Comparison of ENCODE assay signal across 34 mouse cellular contexts in genomic region chr17:5129606-5130005, GRCm38 (mm10).
"Had no signal": no experiment of that assay in that cellular context is flagged by ENCODE, and none has a peak within 500 bp of the region (broad histone marks: within the 10 kb centered on the region; RNA-seq: fewer than 3 reads in every experiment).

No protein-coding gene starts in this region.

- DNase-seq: heart, postnatal 10 days; heart, postnatal 14 days; heart, postnatal 36 days; heart, postnatal 4 days; kidney, adult 11 months; kidney, adult 18-20 months; kidney, adult 2 months; kidney, adult 8-10 months; kidney, adult 9 months; kidney, postnatal 10 days; kidney, postnatal 14 days; kidney, postnatal 25 days; kidney, postnatal 36 days; layer of hippocampus, adult 9-11 months; layer of hippocampus, postnatal 36 days had no signal

- H3K4me3 ChIP-seq: heart, embryonic 10.5 days; heart, embryonic 12.5 days; heart, embryonic 13.5 days; heart, embryonic 15.5 days; hindbrain, embryonic 10.5 days; hindbrain, embryonic 12.5 days; hindbrain, embryonic 13.5 days; hindbrain, embryonic 15.5 days; intestine, embryonic 15.5 days; kidney, embryonic 15.5 days; layer of hippocampus, adult 2 months had no signal

- H3K9me3 ChIP-seq: heart, embryonic 10.5 days; heart, embryonic 12.5 days; heart, embryonic 13.5 days; heart, embryonic 15.5 days; hindbrain, embryonic 10.5 days; hindbrain, embryonic 12.5 days; hindbrain, embryonic 13.5 days; hindbrain, embryonic 15.5 days; intestine, embryonic 15.5 days; kidney, embryonic 15.5 days had no signal

- ATAC-seq: hindbrain, embryonic 16.5 days; hindbrain, postnatal 0 days; inflammation-experienced regulatory T-cells, adult 6 months; intestine, embryonic 15.5 days; intestine, embryonic 16.5 days; intestine, postnatal 0 days had no signal

- H3K9ac ChIP-seq: heart, embryonic 12.5 days; heart, embryonic 13.5 days; heart, embryonic 15.5 days; hindbrain, embryonic 12.5 days; hindbrain, embryonic 13.5 days; hindbrain, embryonic 14.5 days; hindbrain, embryonic 15.5 days; intestine, embryonic 15.5 days; kidney, embryonic 15.5 days had no signal

- H3K36me3 ChIP-seq: heart, embryonic 10.5 days; heart, embryonic 15.5 days; hindbrain, embryonic 13.5 days; hindbrain, embryonic 15.5 days; intestine, embryonic 15.5 days had no signal

- H3K4me2 ChIP-seq: heart, embryonic 11.5 days; heart, embryonic 12.5 days; heart, embryonic 13.5 days; heart, embryonic 15.5 days; hindbrain, embryonic 12.5 days; hindbrain, embryonic 13.5 days; hindbrain, embryonic 14.5 days; hindbrain, embryonic 15.5 days; intestine, embryonic 15.5 days; kidney, embryonic 15.5 days had no signal

- H3K27ac ChIP-seq: heart, embryonic 10.5 days; heart, embryonic 13.5 days; heart, embryonic 15.5 days; hindbrain, embryonic 10.5 days; hindbrain, embryonic 12.5 days; hindbrain, embryonic 13.5 days; hindbrain, embryonic 14.5 days; hindbrain, embryonic 15.5 days; hindbrain, postnatal 0 days; intestine, embryonic 15.5 days; kidney, embryonic 15.5 days; kidney, postnatal 0 days; layer of hippocampus, adult 2 months had no signal

- H3K27me3 ChIP-seq: heart, embryonic 12.5 days; heart, embryonic 13.5 days; heart, embryonic 15.5 days; hindbrain, embryonic 12.5 days; hindbrain, embryonic 13.5 days; hindbrain, embryonic 15.5 days; intestine, embryonic 15.5 days; kidney, embryonic 15.5 days had no signal
